Mouse (Mus musculus) kidney, postnatal 14 days (tissue): ENCODE measurements at regions not wholly inside any gene's neighbourhood (a gene's known extent, or its start where the extent isn't known, plus 50 kb on each side); places are given as distances from the start of the nearest gene placed in this dataset.
"Not testable (repeated sequence)": the region's sequence is repeated elsewhere in the genome, so short reads cannot be mapped to it uniquely, and the experiment has no call there.

Experiments
- DNase-seq: peaks from one replicate; pipeline ENCODE4 v3.0.0; 2022; ENCODE audit warnings: mixed read lengths

DNA sequence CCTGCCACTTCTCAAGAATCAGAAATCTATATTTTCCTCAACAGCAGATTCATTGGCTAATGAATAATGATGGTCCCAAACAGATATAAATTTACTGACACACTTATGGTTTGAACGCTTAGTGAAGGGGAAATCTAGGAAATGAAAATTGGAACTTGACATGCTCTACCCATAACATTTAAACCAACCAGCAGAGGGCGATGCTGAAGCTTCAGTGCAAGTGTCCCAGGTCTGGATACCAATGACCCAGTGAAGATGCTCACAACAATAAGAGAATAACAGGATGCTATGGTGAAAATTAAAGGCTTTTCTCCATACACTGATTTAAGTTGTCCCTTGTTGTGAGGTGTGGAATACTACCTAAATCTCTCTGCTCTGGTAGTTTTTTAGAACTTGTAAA lies 236.0 kb upstream of the Rorb start:
- DNase-seq = no peak

DNA sequence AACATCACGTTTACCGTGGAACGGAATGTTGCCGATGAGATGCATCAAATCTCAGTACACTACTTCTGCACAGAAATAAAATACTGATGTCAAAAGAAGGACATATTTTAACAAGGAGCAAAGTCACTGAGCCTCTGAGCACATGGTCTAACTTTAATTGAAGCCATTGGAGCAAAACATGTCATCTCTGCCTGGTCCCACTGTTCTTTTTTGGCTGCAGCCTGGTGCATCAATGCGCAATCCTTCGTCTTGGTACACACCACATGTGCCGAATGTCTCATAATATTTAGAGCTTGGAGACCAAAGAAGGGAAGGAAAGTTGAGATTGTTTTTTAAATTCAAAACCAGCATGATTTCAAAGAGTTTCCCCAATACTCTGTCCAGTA lies 233.4 kb upstream of the Rorb start:
- DNase-seq = no peak

DNA sequence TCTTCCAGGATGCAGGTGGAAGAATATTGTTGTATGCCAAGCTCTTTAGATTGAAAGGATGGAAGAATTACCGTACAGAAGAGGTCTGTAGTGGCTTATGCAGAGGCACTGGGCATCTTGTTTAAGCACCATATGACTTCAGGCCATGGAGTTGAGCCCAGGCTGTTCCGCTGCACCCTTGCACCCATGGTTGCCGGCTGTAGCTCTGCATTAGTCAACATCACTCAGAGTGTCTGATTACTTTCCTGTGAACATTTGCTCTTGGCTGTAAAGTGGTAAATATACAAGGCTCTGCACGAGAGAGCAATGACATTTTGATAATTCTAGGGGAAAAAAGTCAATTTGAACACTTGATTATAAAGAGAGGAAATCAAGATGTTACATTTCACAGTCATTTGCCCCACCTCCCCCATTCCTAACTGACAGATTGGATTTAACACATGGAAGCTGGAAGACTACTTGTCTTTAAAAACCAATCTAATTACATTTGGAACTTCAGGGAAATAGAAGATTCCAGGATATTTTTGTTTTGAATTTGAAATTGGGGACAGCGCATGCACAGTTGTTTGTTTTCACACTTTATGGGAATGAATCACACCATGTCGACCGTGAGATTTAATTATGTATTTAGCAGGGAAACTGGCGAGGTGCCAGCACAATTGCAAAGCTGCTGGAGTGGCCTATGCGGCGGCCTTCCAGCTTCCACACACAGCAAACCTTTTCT lies 232.9 kb upstream of the Rorb start:
- peak; percentile 17 for DNase-seq

DNA sequence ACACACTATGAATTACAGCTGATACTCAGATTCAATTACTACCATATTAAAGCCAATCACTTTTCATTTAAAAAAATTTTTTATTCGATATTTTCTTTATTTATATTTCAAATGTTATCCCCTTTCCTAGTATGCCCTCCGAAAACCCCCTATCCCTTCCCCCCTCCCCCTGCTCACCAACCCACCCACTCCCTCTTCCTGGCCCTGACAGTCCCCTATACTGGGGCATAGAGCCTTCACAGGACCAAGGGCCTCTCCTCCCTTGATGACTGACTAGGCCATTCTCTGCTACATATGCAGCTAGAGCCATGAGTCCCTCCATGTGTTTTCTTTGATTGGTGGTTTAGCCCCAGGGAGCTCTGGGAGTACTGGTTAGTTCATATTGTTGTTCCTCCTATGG lies 196.1 kb upstream of the Rorb start:
- not testable (repeated sequence) for DNase-seq

DNA sequence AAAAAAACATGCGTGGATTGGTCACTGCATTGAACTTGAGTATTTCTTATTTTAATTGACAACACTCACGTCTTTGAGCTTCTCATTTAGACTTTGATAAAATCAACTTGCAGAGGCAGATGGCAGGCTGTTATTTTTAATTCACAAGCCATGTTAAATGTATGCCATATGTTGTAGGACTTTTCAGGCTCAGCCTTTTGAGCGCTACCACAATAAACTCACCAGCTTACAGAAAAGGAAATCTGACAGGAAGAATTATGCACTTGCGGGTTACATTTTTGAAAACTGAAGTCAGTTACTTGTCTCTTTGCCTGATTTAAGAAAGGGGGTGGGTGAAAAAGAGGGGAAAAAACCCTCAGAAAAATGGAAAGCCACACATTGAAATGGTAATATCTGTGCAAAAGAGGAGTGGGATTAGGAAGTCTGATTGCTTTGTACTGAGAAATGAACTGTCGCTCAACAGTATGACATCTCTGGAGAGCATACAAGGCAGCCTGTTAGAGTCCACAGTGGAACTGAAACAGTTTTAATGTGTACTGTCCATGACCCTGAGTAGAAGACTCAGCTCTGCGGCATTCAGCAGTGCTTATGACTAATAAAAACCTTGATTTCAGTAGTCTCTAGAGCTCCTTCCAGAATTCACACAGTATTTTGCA lies 195.6 kb upstream of the Rorb start:
- no peak for DNase-seq

DNA sequence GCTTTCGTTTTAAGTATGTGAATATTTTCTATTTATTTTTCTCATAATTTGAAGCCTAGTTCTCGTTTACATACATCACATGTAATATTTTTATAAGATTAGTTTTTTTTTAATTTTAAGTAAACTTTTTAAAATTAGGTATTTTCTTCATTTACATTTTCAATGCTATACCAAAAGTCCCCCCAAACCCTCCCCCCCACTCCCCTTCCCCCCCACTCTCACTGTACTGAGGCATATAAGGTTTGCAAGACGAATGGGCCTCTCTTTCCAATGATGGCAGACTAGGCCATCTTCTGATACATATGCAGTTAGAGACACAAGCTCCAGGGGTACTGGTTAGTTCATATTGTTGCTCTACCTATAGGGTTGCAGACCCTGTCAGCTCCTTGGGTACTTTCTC lies 174.9 kb upstream of the Rorb start:
- DNase-seq = not testable (repeated sequence)

DNA sequence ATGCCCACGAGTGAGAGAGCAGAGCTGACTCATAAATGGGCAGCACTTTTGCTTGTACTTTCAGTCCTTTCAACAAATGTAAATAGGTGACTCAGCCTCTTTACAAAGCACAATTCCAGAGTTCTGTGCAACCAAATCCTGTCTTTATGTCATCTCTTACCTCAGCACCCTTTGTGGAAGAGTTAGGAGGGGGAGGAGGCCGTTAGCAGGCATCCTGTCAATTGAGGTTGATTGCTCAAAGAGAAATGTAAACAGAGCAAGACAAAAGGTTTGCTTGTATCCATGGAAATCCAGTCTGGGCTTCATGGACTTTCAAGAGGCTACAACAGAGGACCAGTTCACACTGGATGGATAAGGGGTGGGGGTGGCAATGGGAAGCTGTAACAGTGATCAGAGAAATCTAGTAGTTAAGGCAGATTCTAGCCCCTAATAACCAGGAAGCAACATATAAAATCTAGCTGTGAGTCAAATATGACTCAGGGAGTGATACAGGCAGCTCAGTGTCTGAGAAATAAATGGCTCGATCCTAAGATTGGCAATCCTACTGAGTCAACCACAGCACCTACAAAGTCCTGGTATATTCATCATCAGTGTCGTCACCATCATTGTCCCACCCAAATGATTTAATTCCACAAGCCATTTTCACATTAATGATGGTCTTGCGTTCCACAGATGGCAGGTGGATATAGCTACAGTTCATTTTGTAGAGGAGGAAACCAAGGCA lies 136.0 kb upstream of the Rorb start:
- DNase-seq = no peak

DNA sequence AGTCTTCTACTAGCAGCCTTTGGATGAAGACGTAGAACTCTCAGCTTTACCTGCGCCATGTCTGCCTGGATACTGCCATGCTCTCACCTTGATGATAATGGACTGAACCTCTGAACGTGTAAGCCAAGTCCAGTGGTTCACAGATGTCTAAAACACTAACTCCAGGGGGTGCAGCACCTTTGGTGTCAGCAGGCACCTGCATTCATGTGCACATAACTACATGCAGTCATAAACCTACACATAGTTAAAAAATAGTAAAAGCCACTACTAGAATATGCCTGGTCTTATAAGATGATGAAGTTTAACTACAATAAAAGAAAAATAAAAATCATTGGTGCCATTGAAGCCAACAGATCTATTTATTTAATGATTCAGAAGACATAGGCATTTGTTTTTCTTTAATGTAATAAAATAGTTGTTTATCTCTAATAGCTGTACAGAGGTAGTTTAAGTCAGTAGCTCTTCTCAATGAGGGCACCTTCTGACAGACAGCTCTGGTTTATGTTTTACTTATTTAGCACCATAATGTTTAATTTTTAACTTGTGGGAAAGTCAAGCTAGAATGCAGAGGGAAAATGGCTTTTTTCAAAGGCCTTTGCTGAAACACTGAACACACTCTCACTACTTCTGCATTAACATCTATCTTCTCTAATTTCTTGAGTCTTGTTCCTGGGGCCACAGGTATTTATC lies 118.5 kb upstream of the Rorb start:
- DNase-seq = no peak

DNA sequence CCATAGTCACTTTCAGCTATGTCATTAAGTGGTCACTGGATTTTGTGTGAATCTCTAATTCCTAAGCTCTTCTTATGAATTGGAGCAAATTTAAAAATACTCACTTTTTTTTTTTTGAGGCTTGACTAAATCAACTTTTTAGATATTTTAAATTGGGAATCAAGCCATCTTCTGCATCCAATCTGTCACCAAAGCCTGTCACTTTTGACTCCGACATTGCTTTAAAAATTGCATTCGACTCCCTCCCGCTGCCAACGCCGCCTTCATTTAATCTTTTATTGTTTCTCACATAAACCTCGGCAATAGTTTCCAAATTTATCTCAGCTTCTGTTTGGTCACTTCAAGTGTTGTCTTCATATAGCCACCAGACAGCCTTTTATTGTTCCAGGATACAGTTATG lies 109.8 kb upstream of the Rorb start:
- no peak for DNase-seq

DNA sequence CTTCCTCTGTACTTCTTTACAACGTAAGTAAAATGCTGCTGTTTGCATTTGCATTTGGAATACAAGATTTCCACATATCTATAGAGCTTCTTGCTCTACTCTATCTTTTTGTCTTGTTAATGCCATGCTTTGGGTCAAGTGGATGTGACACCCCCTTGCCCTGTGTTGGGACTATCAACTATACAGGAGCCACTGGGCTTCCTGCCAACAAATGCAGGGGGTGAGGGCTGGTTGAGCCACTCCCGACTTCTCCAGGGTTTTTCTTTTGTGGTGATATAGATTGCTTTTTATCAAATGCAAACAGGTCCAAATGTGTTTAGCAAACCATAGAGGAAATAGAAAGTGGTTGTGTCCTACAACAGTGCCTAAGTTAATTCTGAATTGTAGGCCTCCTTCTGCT lies 108.4 kb upstream of the Rorb start:
- no peak for DNase-seq

DNA sequence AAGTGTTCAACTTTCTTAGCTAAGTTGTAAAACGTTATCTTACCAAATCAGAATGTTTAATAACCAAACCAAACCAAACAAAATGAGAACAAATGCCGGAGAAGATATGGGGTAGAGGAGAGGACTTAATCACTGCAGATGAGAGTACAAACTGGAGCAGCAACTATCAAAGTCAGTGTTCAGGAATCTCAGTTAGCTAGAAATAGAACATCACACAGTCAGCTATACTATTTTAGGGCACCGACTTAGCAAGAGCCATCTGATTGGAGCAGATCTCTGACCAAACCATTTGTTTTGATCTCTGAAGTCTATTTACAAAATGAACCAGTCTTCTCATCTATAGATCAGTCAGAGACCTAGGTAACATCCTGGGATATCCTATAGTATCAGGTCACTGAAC lies 107.7 kb upstream of the Rorb start:
- DNase-seq = no peak

DNA sequence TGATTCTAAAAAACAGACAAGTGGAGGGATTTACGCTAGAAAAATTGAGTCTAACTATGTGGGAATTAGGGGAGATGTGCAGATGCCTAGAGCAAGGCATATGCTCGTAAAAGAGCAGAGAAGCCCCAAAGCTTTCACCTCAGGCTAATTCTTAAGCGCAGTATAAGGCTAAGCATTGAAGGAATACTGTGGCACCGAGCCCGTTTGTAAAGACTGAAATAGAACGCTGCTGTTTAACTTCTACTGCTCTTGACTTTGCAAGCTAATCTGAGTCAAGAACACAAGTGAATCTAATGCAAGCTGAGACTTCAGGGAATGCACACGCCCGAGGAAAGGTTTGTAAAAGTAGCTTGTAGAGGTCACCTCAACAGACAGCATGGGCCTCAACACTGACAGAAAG lies 88.5 kb upstream of the Rorb start:
- no peak for DNase-seq

DNA sequence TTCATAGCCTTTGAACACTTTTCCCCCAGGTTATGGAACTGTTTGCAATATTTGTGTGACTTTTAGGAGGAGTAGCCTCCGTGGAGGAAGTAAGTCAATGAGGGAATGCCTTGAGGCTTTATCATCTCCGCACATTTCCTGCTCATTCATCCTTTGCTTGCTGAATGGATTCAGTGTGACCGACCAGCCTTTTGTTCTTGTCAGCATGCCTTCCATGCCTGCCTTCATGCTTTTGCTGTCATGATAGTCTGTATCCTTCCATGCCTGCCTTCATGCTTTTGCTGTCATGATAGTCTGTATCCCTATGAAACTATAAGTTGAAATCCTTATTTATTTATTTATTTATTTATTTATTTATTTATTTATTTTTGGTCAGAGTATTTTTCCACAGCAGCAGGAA lies 87.8 kb upstream of the Rorb start:
- DNase-seq = no peak

DNA sequence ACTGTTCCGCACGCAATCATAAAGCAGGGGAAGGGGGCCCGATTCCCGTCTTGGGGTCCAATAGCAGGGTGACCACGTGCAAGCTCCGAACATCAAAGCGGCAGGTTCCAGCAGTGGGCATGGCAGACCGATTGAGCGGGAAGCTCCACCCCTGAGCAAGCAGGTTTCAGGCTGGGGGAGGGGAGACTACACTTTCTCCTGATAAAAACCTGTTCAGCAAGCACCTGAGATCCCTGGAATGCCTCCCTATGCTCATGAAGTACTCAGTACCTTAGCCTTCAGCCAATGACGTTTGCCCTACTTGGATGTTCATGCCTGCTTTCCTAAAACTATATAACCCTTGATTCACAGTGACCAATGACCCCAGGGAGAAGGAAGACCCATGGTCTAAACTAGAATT lies 83.7 kb upstream of the Rorb start:
- no peak for DNase-seq

DNA sequence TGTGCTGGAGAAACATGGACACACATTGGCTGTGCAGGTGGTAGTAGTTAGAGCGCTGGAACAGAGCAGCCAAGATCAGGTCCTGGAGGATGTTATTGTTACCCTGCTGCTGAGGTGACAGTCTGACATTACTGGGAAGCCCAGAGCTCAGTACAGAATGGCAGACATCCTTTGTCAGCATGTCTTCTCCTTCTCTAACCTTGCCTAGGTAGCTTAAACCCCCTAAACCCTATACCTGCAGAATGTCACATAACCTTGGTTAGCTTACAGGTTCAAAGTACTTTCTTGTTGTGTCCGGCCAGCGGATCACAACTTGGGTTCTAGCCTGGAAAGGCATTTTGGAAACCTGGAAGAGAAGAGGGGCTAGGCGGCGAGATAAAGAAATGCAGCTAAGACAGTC lies 83.3 kb upstream of the Rorb start:
- DNase-seq = no peak

DNA sequence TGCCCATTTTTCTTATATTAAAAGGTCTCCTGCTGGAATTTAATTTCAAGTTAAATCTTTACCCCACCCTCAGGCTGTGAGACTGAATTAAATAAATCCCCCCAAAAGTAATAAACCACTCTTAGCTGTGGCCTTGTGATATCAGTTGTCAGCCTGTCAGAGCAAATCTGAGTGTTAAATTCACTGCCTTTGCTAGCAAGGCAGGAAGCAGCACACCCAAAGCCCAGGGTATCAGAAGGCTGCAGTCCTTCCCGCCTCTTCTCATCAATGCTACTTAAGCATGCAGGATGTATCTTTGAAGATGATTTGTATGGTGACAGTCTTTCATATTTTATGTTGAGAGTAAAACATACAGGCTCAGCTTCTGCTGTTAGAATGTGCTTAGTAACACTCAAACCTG lies 61.8 kb upstream of the Rorb start:
- DNase-seq = no peak

DNA sequence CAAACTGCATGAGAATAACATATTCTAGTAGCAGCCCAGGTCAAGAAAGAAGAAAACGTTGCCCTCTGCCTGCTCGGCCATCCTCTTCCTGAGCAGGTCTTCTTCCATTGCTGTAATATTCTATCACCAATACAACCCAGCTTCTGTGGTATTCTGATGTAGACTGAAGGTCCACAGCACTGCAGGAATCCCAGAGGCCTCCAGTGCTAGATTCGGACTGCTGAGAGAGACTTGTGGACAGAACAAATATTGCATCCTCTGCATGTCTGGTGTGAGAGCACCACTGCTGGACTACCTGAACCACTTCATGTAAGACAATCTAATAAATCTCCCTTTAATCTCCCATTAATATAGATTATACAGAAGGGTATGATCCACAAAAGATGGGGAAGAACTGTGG lies 59.8 kb upstream of the Rorb start:
- DNase-seq = no peak
